Mouse (Mus musculus): ENCODE results near the gene Gpr62. TPM values are rescaled to one million over a fixed set of nuclear protein-coding genes. Genes with fewer than 3 reads are reported as not detected.
A peak's percentile ranks its signal among the peaks of the same experiment; 100 is the strongest.

Gene Gpr62
- polyA plus RNA-seq, 1 experiment from 2014 or later, result 0.42 TPM

GRCm38 (mm10) chr9:106461641-106462429, 3.9 kb downstream of the Gpr62 start:
- 86% methylated on average over 16 of the region's 16 CpGs for WGBS
- no peak overlapping the region for H3K27ac ChIP-seq
- no peak for ATAC-seq (ENCODE audit: insufficient read depth, low FRiP score, low read depth)
- H3K36me3 ChIP-seq, result peaks cover 9% of the 10 kb centered on the region
- H3K4me3 ChIP-seq (replicated peaks), result no peak overlapping the region
- H3K4me1 ChIP-seq, result peaks cover 19% of the 10 kb centered on the region
- H3K9ac ChIP-seq, result no peak overlapping the region
- H3K4me2 ChIP-seq, result no peak overlapping the region
- H3K27me3 ChIP-seq (replicated peaks), result peaks cover 11% of the 10 kb centered on the region; the same call in 1 of the 2 replicates
- H3K9me3 ChIP-seq, result no peaks in the 10 kb centered on the region

GRCm38 (mm10) chr9:106461026-106461415, 4.7 kb downstream of the Gpr62 start:
- Histone ChIP-seq H3K27ac (no peak overlapping the region), H3K4me2 (no peak overlapping the region), H3K4me3 (replicated peaks) (no peak overlapping the region), H3K27me3 (replicated peaks) (peaks cover 11% of the 10 kb centered on the region; the same call in 1 of the 2 replicates), H3K4me1 (peaks cover 27% of the 10 kb centered on the region), H3K9me3 (no peaks in the 10 kb centered on the region), H3K9ac (no peak overlapping the region), H3K36me3 (peaks cover 9% of the 10 kb centered on the region)
- 93% methylated on average over 9 of the region's 9 CpGs for WGBS
- no peak for ATAC-seq (ENCODE audit: insufficient read depth, low FRiP score, low read depth)

- peaks cover 9% of the 10 kb centered on the region for H3K36me3 ChIP-seq
- no peaks in the 10 kb centered on the region for H3K9me3 ChIP-seq
- no peak overlapping the region for H3K9ac ChIP-seq
- ATAC-seq (ENCODE audit: insufficient read depth, low FRiP score, low read depth), result no peak
- no peak overlapping the region for H3K4me2 ChIP-seq
- 75% methylated on average over 18 of the region's 18 CpGs for WGBS
- H3K27me3 ChIP-seq (replicated peaks), result peaks cover 6% of the 10 kb centered on the region; the same call in 1 of the 2 replicates
- H3K4me3 ChIP-seq (replicated peaks), result no peak overlapping the region
- H3K4me1 ChIP-seq, result peaks cover 31% of the 10 kb centered on the region
- H3K27ac ChIP-seq, result no peak overlapping the region
Observed at GRCm38 (mm10) chr9:106460401-106461025, 5.2 kb downstream of the Gpr62 start.

GRCm38 (mm10) chr9:106459946-106460345, 5.8 kb downstream of the Gpr62 start:
- Histone ChIP-seq H3K9ac (no peak overlapping the region), H3K4me2 (no peak overlapping the region), H3K4me3 (replicated peaks) (no peak overlapping the region), H3K27me3 (replicated peaks) (peaks cover 5% of the 10 kb centered on the region; the same call in 1 of the 2 replicates), H3K4me1 (peaks cover 34% of the 10 kb centered on the region), H3K9me3 (no peaks in the 10 kb centered on the region), H3K36me3 (peaks cover 9% of the 10 kb centered on the region), H3K27ac (no peak overlapping the region)
- 71% methylated on average over 15 of the region's 15 CpGs for WGBS
- ATAC-seq (ENCODE audit: insufficient read depth, low FRiP score, low read depth), result no peak

- 81% methylated on average over 5 of the region's 5 CpGs for WGBS
- Histone ChIP-seq H3K9ac (no peak overlapping the region), H3K4me3 (replicated peaks) (no peak overlapping the region), H3K9me3 (no peaks in the 10 kb centered on the region), H3K36me3 (peaks cover 4% of the 10 kb centered on the region; the same call in 1 of the 2 replicates), H3K4me2 (no peak overlapping the region), H3K4me1 (peaks cover 42% of the 10 kb centered on the region), H3K27ac (no peak overlapping the region), H3K27me3 (replicated peaks) (no peaks in the 10 kb centered on the region)
- ATAC-seq (ENCODE audit: insufficient read depth, low FRiP score, low read depth), result no peak
Observed at GRCm38 (mm10) chr9:106457920-106458319, 7.8 kb downstream of the Gpr62 start.

- Histone ChIP-seq H3K36me3 (peaks cover 3% of the 10 kb centered on the region; the same call in 1 of the 2 replicates), H3K4me2 (no peak overlapping the region), H3K4me1 (peaks cover 47% of the 10 kb centered on the region), H3K27ac (0 out of 2 replicates have a peak overlapping the region, but pooled peaks have one; percentile 28), H3K27me3 (replicated peaks) (no peaks in the 10 kb centered on the region), H3K9ac (no peak overlapping the region), H3K9me3 (no peaks in the 10 kb centered on the region), H3K4me3 (replicated peaks) (0 out of 2 replicates have a peak overlapping the region, but pooled peaks have one; percentile 1)
- WGBS, result 54% methylated on average over 9 of the region's 9 CpGs
- ATAC-seq (ENCODE audit: insufficient read depth, low FRiP score, low read depth), result no peak
Observed at GRCm38 (mm10) chr9:106457163-106457559, 8.6 kb downstream of the Gpr62 start.

- Histone ChIP-seq H3K27ac (peak overlapping the region; percentile 28), H3K9ac (no peak overlapping the region), H3K27me3 (replicated peaks) (no peaks in the 10 kb centered on the region), H3K36me3 (no peaks in the 10 kb centered on the region), H3K9me3 (no peaks in the 10 kb centered on the region), H3K4me1 (peaks cover 47% of the 10 kb centered on the region), H3K4me2 (peak overlapping the region; percentile 91), H3K4me3 (replicated peaks) (0 out of 2 replicates have a peak overlapping the region, but pooled peaks have one; percentile 1)
- ATAC-seq (ENCODE audit: insufficient read depth, low FRiP score, low read depth), result no peak
- WGBS, result 40% methylated on average over 15 of the region's 15 CpGs
Observed at GRCm38 (mm10) chr9:106456325-106457162, 9.2 kb downstream of the Gpr62 start.

- Histone ChIP-seq H3K4me2 (peak overlapping the region; percentile 91), H3K9ac (peak overlapping the region; percentile 12; the same call in 1 of the 2 replicates), H3K27ac (peak overlapping the region; percentile 80), H3K4me1 (peaks cover 60% of the 10 kb centered on the region), H3K9me3 (no peaks in the 10 kb centered on the region), H3K27me3 (replicated peaks) (no peaks in the 10 kb centered on the region), H3K4me3 (replicated peaks) (peak overlapping the region; percentile 68), H3K36me3 (no peaks in the 10 kb centered on the region)
- 10% methylated on average over 16 of the region's 17 CpGs for WGBS
- no peak; the same call in 1 of the 2 replicates for ATAC-seq (ENCODE audit: insufficient read depth, low FRiP score, low read depth)
Observed at GRCm38 (mm10) chr9:106454888-106455681, 10.7 kb downstream of the Gpr62 start.

GRCm38 (mm10) chr9:106454071-106454761, 11.5 kb downstream of the Gpr62 start:
- Histone ChIP-seq H3K4me2 (peak overlapping the region; percentile 91), H3K27ac (peak overlapping the region; percentile 80), H3K27me3 (replicated peaks) (no peaks in the 10 kb centered on the region), H3K4me1 (peaks cover 67% of the 10 kb centered on the region), H3K4me3 (replicated peaks) (peak overlapping the region; percentile 68), H3K9ac (peak overlapping the region; percentile 68), H3K36me3 (no peaks in the 10 kb centered on the region), H3K9me3 (no peaks in the 10 kb centered on the region)
- ATAC-seq (ENCODE audit: insufficient read depth, low FRiP score, low read depth), result no peak
- 7% methylated on average over 20 of the region's 20 CpGs for WGBS

- Histone ChIP-seq H3K27ac (peak within 1 kb of the TSS; percentile 80), H3K4me3 (replicated peaks) (peak within 1 kb of the TSS; percentile 68), H3K4me2 (peak within 1 kb of the TSS; percentile 91), H3K9ac (peak within 1 kb of the TSS; percentile 68), H3K36me3 (no peaks in the 10 kb centered on the region), H3K27me3 (replicated peaks) (no peaks in the 10 kb centered on the region), H3K4me1 (peaks cover 74% of the 10 kb centered on the region), H3K9me3 (no peaks in the 10 kb centered on the region)
- WGBS, result under 1% methylated on average over 51 of the region's 74 CpGs
- peak; percentile 72 for ATAC-seq (ENCODE audit: insufficient read depth, low FRiP score, low read depth)
Observed at GRCm38 (mm10) chr9:106453271-106454070, 12.3 kb downstream of the Gpr62 start, which contains the start of gene Pcbp4. TSS of gene Pcbp4 (plus strand) at chr9:106453291.
